Mouse (Mus musculus): ENCODE measurements around the gene Taf7l. TPM values are rescaled to one million over a fixed set of nuclear protein-coding genes. Genes with fewer than 3 reads are reported as not detected.

The Taf7l gene
- polyA plus RNA-seq, 1 experiment from 2014 or later = not detected

- H3K36me3 ChIP-seq (ENCODE audit: control insufficient read depth, insufficient read depth, low read length) = no peaks in the 10 kb centered on the region
- WGBS = 64% methylated on average over 6 of the region's 6 CpGs
- H3K9me3 ChIP-seq (replicated peaks; ENCODE audit: control insufficient read depth, low read length) = no peaks in the 10 kb centered on the region
- no peaks in the 10 kb centered on the region for H3K27me3 ChIP-seq (ENCODE audit: control insufficient read depth, insufficient read depth, low read length)
- H3K4me1 ChIP-seq (ENCODE audit: control insufficient read depth, insufficient read depth, low read length) = no peaks in the 10 kb centered on the region
- H3K4me3 ChIP-seq (replicated peaks; ENCODE audit: low read length) = no peak overlapping the region
- H3K27ac ChIP-seq (ENCODE audit: low read length) = no peak overlapping the region
- no peak for ATAC-seq (ENCODE audit: insufficient read depth, low FRiP score)
- no peak overlapping the region for H3K9ac ChIP-seq (ENCODE audit: low read length)
- H3K4me2 ChIP-seq (ENCODE audit: low read depth, low read length) = no peak overlapping the region
Observed at GRCm38 (mm10) chrX:134426819-134427218, 49.5 kb downstream of the Taf7l start.

GRCm38 (mm10) chrX:134425798-134426197 lies 50.5 kb downstream of the Taf7l start:
- ATAC-seq (ENCODE audit: insufficient read depth, low FRiP score) = no peak
- no peaks in the 10 kb centered on the region for H3K27me3 ChIP-seq (ENCODE audit: control insufficient read depth, insufficient read depth, low read length)
- no peak overlapping the region for H3K9ac ChIP-seq (ENCODE audit: low read length)
- H3K9me3 ChIP-seq (replicated peaks; ENCODE audit: control insufficient read depth, low read length) = no peaks in the 10 kb centered on the region
- H3K4me3 ChIP-seq (replicated peaks; ENCODE audit: low read length) = no peak overlapping the region
- no peaks in the 10 kb centered on the region for H3K36me3 ChIP-seq (ENCODE audit: control insufficient read depth, insufficient read depth, low read length)
- no peak overlapping the region for H3K4me2 ChIP-seq (ENCODE audit: low read depth, low read length)
- H3K4me1 ChIP-seq (ENCODE audit: control insufficient read depth, insufficient read depth, low read length) = no peaks in the 10 kb centered on the region
- WGBS = 78% methylated on average over 10 of the region's 10 CpGs
- H3K27ac ChIP-seq (ENCODE audit: low read length) = no peak overlapping the region

- Histone ChIP-seq H3K4me2 (ENCODE audit: low read depth, low read length) (no peak overlapping the region), H3K9me3 (replicated peaks; ENCODE audit: control insufficient read depth, low read length) (no peaks in the 10 kb centered on the region), H3K4me3 (replicated peaks; ENCODE audit: low read length) (no peak overlapping the region), H3K4me1 (ENCODE audit: control insufficient read depth, insufficient read depth, low read length) (no peaks in the 10 kb centered on the region), H3K9ac (ENCODE audit: low read length) (no peak overlapping the region), H3K27ac (ENCODE audit: low read length) (no peak overlapping the region), H3K27me3 (ENCODE audit: control insufficient read depth, insufficient read depth, low read length) (no peaks in the 10 kb centered on the region), H3K36me3 (ENCODE audit: control insufficient read depth, insufficient read depth, low read length) (no peaks in the 10 kb centered on the region)
- ATAC-seq (ENCODE audit: insufficient read depth, low FRiP score) = no peak
- 85% methylated on average over 5 of the region's 5 CpGs for WGBS
Observed at GRCm38 (mm10) chrX:134424263-134424662, 52.0 kb downstream of the Taf7l start.

- H3K4me3 ChIP-seq (replicated peaks; ENCODE audit: low read length) = no peak overlapping the region
- no peaks in the 10 kb centered on the region for H3K9me3 ChIP-seq (replicated peaks; ENCODE audit: control insufficient read depth, low read length)
- no peaks in the 10 kb centered on the region for H3K4me1 ChIP-seq (ENCODE audit: control insufficient read depth, insufficient read depth, low read length)
- H3K27me3 ChIP-seq (ENCODE audit: control insufficient read depth, insufficient read depth, low read length) = no peaks in the 10 kb centered on the region
- no peak overlapping the region for H3K27ac ChIP-seq (ENCODE audit: low read length)
- ATAC-seq (ENCODE audit: insufficient read depth, low FRiP score) = no peak
- no peaks in the 10 kb centered on the region for H3K36me3 ChIP-seq (ENCODE audit: control insufficient read depth, insufficient read depth, low read length)
- H3K9ac ChIP-seq (ENCODE audit: low read length) = no peak overlapping the region
- 82% methylated on average over 5 of the region's 5 CpGs for WGBS
- no peak overlapping the region for H3K4me2 ChIP-seq (ENCODE audit: low read depth, low read length)
Observed at GRCm38 (mm10) chrX:134420097-134420496, 56.2 kb downstream of the Taf7l start.

GRCm38 (mm10) chrX:134412096-134412495 lies 64.2 kb downstream of the Taf7l start:
- no peaks in the 10 kb centered on the region for H3K36me3 ChIP-seq (ENCODE audit: control insufficient read depth, insufficient read depth, low read length)
- no peak for ATAC-seq (ENCODE audit: insufficient read depth, low FRiP score)
- H3K4me2 ChIP-seq (ENCODE audit: low read depth, low read length) = no peak overlapping the region
- no peak overlapping the region for H3K9ac ChIP-seq (ENCODE audit: low read length)
- 76% methylated on average over 1 of the region's 1 CpGs for WGBS
- no peak overlapping the region for H3K27ac ChIP-seq (ENCODE audit: low read length)
- no peak overlapping the region for H3K4me3 ChIP-seq (replicated peaks; ENCODE audit: low read length)
- no peaks in the 10 kb centered on the region for H3K9me3 ChIP-seq (replicated peaks; ENCODE audit: control insufficient read depth, low read length)
- H3K4me1 ChIP-seq (ENCODE audit: control insufficient read depth, insufficient read depth, low read length) = no peaks in the 10 kb centered on the region
- no peaks in the 10 kb centered on the region for H3K27me3 ChIP-seq (ENCODE audit: control insufficient read depth, insufficient read depth, low read length)

Other genes with a start within 250 kb of the Taf7l start
- gene Trmt2b, start 199.5 kb downstream of the Taf7l start, polyA plus RNA-seq (2015; fragmentation: Nextera tagmentation; extraction: Ambion mirVana) = 25.2 and 26.0 TPM in 2 replicates
- 4.1 and 4.9 TPM in 2 replicates for gene Tmem35a, start 181.3 kb downstream of the Taf7l start, polyA plus RNA-seq (2015; fragmentation: Nextera tagmentation; extraction: Ambion mirVana)
- gene Cenpi, start 168.4 kb downstream of the Taf7l start, polyA plus RNA-seq (2015; fragmentation: Nextera tagmentation; extraction: Ambion mirVana) = 21.0 and 30.4 TPM in 2 replicates
- 1.8 and 2.2 TPM in 2 replicates for gene Drp2, start 71.9 kb downstream of the Taf7l start, polyA plus RNA-seq (2015; fragmentation: Nextera tagmentation; extraction: Ambion mirVana)
- gene Timm8a1, start 65.4 kb upstream of the Taf7l start, polyA plus RNA-seq (2015; fragmentation: Nextera tagmentation; extraction: Ambion mirVana) = 84.0 and 87.3 TPM in 2 replicates
- gene Btk, start 107.1 kb upstream of the Taf7l start, polyA plus RNA-seq (2015; fragmentation: Nextera tagmentation; extraction: Ambion mirVana) = 1.9 and 3.0 TPM in 2 replicates
- gene Rpl36a, start 109.2 kb upstream of the Taf7l start, polyA plus RNA-seq (2015; fragmentation: Nextera tagmentation; extraction: Ambion mirVana) = 322 and 424 TPM in 2 replicates
- gene Gla, start 124.6 kb upstream of the Taf7l start, polyA plus RNA-seq (2015; fragmentation: Nextera tagmentation; extraction: Ambion mirVana) = 6.5 and 7.1 TPM in 2 replicates
- gene Hnrnph2, start 124.7 kb upstream of the Taf7l start, polyA plus RNA-seq (2015; fragmentation: Nextera tagmentation; extraction: Ambion mirVana) = 138 and 141 TPM in 2 replicates
- 2.8 and 3.5 TPM in 2 replicates for gene Armcx4, start 210.0 kb upstream of the Taf7l start, polyA plus RNA-seq (2015; fragmentation: Nextera tagmentation; extraction: Ambion mirVana)
- gene Armcx1, start 241.5 kb upstream of the Taf7l start, polyA plus RNA-seq (2015; fragmentation: Nextera tagmentation; extraction: Ambion mirVana) = 51.6 TPM in 2 replicates